Mouse (Mus musculus): ENCODE data around the gene Nemp1.

DNA sequence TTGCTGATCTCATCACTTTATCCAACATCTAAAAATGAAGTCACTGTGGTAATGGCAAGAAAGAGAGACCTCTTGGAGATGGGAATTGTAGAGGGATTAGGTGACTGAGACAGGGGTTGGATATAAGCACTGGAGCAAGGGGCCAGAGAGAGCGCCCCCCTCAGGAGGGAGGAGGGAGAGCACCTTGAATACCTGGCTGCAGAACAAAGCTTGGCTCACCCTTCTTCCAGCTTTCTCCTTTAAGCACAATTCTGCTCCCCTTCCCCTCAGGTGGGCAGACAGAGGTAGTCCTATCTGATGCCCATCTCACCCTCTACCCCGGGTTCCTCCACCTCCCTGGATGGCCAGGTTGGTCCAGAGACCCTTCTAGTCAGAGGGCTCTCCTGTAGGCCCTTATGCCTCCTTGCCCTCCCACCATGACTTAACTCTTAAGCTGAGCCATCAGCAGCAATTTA is 38.1 kb downstream of the Nemp1 start, which contains the start of gene Myo1a:
- TF ChIP-seq CTCF (IDR thresholded peaks at IDR 0.05; ENCODE audit: borderline replicate concordance, insufficient read depth, low read depth, low read length) (0 out of 2 replicates have a peak, but pooled peaks have one; percentile 8), POLR2A (IDR thresholded peaks at IDR 0.05; ENCODE audit: borderline replicate concordance, insufficient read depth, low read length) (no peak)
